Mouse (Mus musculus) forebrain, embryonic 11.5 days (tissue): Measurements from ENCODE around the gene Pafah1b3. TPM values are rescaled to one million over a fixed set of nuclear protein-coding genes. Genes with fewer than 3 reads are reported as not detected.
A peak's percentile ranks its signal among the peaks of the same experiment; 100 is the strongest.

ENCODE experiments used
- ATAC-seq: fragments of 200-750 bp; cut with Nextera tagmentation; replicated peaks from 2 replicates; pipeline ENCODE4 v1.8.0; 2017; ENCODE audit warnings: moderate TSS enrichment; ENCODE audit not compliant: low FRiP score
- DNase-seq: peaks from one replicate; pipeline ENCODE4 v3.0.0-alpha.2; 2017; ENCODE audit warnings: low spot score
- H3K27ac ChIP-seq: fragments of 300-500 bp; sonication (generic); 2 replicates; pipeline ENCODE4 v1.5.1; 2014; ENCODE audit warnings: low read depth, low read length
- H3K27me3 ChIP-seq: fragments of 300-500 bp; sonication (generic); 2 replicates; pipeline ENCODE4 v1.6.1; 2014; ENCODE audit warnings: mild to moderate bottlenecking, low read length, mixed read lengths; ENCODE audit not compliant: control insufficient read depth, insufficient read depth
- H3K36me3 ChIP-seq: fragments of 300-500 bp; sonication (generic); 2 replicates; pipeline ENCODE4 v1.6.1; 2014; ENCODE audit warnings: mild to moderate bottlenecking, low read length, moderate library complexity, mixed read lengths; ENCODE audit not compliant: control insufficient read depth, insufficient read depth
- H3K4me1 ChIP-seq: fragments of 300-500 bp; sonication (generic); replicated peaks from 2 replicates; pipeline ENCODE4 v1.6.1; 2014; ENCODE audit warnings: low read length, mixed read lengths; ENCODE audit not compliant: control insufficient read depth, insufficient read depth
- H3K4me2 ChIP-seq: fragments of 300-500 bp; sonication (generic); 2 replicates; pipeline ENCODE4 v1.6.1; 2014; ENCODE audit warnings: low read depth, mild to moderate bottlenecking, low read length, moderate library complexity, mixed read lengths; ENCODE audit not compliant: severe bottlenecking
- H3K4me3 ChIP-seq: fragments of 300-500 bp; sonication (generic); 2 replicates; pipeline ENCODE4 v1.5.1; 2014; ENCODE audit warnings: low read depth, low read length
- H3K9ac ChIP-seq: fragments of 300-500 bp; sonication (generic); 2 replicates; pipeline ENCODE4 v1.6.1; 2014; ENCODE audit warnings: low read length
- H3K9me3 ChIP-seq: fragments of 300-500 bp; sonication (generic); 2 replicates; pipeline ENCODE4 v1.6.1; 2016; ENCODE audit warnings: low read length, mixed read lengths; ENCODE audit not compliant: control insufficient read depth
- WGBS: fragments of 180-500 bp; shearing (Covaris S2); extraction: QIAGEN DNeasy Blood & Tissue Kit; methylation state at CpG from one replicate; pipeline ENCODE4 v1.1.7; 2014; 5-methylcytosine and 5-hydroxymethylcytosine counted together
- polyA plus RNA-seq: library from polyadenylated mRNA; unstranded; fragments of >200 nt; fragmentation: Nextera tagmentation; extraction: Ambion mirVana; gene quantifications from 2 replicates; pipeline ENCODE4 v1.2.1, GENCODE M21; 2014

Gene Pafah1b3
- polyA plus RNA-seq, 1 experiment from 2014 or later, result 298 TPM

GRCm38 (mm10) chr7:25274996-25275395, 22.8 kb downstream of the Pafah1b3 start:
- H3K9me3 ChIP-seq, result no peaks in the 10 kb centered on the region
- DNase-seq (peak; percentile 27), ATAC-seq (no peak)
- H3K4me1 ChIP-seq, result peaks cover 18% of the 10 kb centered on the region
- H3K4me3 ChIP-seq, result no peak overlapping the region
- H3K36me3 ChIP-seq, result no peaks in the 10 kb centered on the region; the same call in 1 of the 2 replicates
- no peak overlapping the region for H3K4me2 ChIP-seq
- 89% methylated on average over 3 of the region's 3 CpGs for WGBS
- H3K27me3 ChIP-seq, result no peaks in the 10 kb centered on the region
- peak overlapping the region; percentile 3; the same call in 1 of the 2 replicates for H3K9ac ChIP-seq
- no peak overlapping the region for H3K27ac ChIP-seq

DNA sequence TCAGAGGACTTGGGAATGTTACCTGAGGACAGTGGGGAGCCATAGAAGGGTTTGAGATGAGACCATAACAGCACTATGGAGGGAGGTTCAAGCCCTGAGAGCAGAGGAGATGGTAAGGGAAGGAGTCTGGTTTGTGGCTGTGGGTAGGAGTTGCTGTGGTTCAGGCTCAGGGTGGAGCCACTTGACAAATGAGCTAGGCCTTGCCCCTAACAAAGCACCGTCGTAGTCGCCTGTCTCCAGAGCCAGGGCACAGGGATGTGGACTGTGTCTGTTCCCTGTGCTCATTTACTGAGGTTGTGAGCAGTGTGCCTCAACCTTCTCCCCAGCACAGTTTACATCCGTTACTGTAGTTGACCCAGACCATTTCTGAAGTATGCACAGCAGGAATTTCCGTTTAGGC, 23.2 kb downstream of the Pafah1b3 start:
- H3K27ac ChIP-seq, result no peak overlapping the region
- ATAC-seq (no peak), DNase-seq (peak; percentile 44)
- no peak overlapping the region for H3K4me2 ChIP-seq
- H3K9ac ChIP-seq, result no peak overlapping the region; the same call in 1 of the 2 replicates
- no peaks in the 10 kb centered on the region for H3K27me3 ChIP-seq
- H3K36me3 ChIP-seq, result no peaks in the 10 kb centered on the region; the same call in 1 of the 2 replicates
- no peak overlapping the region for H3K4me3 ChIP-seq
- peaks cover 18% of the 10 kb centered on the region for H3K4me1 ChIP-seq
- WGBS, result 69% methylated on average over 5 of the region's 5 CpGs
- H3K9me3 ChIP-seq, result no peaks in the 10 kb centered on the region

GRCm38 (mm10) chr7:25273259-25274241, 24.2 kb downstream of the Pafah1b3 start:
- DNase-seq (peak; percentile 53), ATAC-seq (no peak)
- Histone ChIP-seq H3K27me3 (no peaks in the 10 kb centered on the region), H3K4me2 (no peak overlapping the region), H3K9ac (no peak overlapping the region; the same call in 1 of the 2 replicates), H3K4me1 (peaks cover 16% of the 10 kb centered on the region), H3K9me3 (no peaks in the 10 kb centered on the region), H3K27ac (no peak overlapping the region), H3K36me3 (no peaks in the 10 kb centered on the region; the same call in 1 of the 2 replicates), H3K4me3 (no peak overlapping the region)
- 93% methylated on average over 22 of the region's 22 CpGs for WGBS

DNA sequence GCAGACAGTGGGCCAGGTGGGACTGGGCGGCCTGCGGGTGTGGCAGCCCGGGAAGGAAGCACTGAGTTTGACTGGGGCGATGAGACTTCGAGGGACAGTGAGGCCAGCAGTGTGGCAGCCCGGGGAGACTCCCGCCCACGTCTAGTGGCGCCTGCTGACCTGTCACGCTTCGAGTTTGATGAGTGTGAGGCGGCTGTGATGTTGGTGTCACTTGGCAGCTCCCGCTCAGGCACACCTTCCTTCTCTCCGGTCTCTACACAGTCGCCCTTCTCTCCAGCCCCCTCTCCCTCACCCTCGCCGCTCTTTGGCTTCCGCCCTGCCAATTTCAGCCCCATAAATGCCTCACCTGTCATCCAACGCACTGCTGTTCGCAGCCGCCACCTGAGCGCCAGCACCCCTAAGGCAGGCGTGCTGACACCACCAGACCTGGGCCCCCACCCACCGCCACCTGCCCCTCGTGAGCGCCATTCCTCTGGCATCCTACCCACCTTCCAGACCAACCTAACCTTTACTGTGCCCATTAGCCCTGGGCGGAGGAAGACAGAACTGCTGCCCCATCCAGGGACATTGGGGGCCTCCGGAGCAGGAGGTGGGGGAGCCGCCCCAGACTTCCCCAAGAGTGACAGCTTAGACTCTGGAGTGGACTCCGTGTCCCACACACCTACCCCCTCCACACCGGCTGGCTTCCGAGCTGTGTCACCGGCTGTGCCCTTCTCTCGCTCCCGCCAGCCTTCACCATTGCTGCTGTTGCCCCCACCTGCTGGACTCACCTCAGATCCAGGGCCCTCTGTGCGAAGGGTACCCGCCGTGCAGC, 25.1 kb downstream of the Pafah1b3 start:
- Histone ChIP-seq H3K9ac (no peak overlapping the region), H3K27me3 (no peaks in the 10 kb centered on the region), H3K27ac (no peak overlapping the region), H3K36me3 (no peaks in the 10 kb centered on the region; the same call in 1 of the 2 replicates), H3K4me2 (no peak overlapping the region), H3K4me3 (no peak overlapping the region), H3K4me1 (peaks cover 12% of the 10 kb centered on the region; the same call in 1 of the 2 replicates), H3K9me3 (no peaks in the 10 kb centered on the region)
- DNase-seq (peak; percentile 47), ATAC-seq (no peak)
- 91% methylated on average over 37 of the region's 38 CpGs for WGBS

DNA sequence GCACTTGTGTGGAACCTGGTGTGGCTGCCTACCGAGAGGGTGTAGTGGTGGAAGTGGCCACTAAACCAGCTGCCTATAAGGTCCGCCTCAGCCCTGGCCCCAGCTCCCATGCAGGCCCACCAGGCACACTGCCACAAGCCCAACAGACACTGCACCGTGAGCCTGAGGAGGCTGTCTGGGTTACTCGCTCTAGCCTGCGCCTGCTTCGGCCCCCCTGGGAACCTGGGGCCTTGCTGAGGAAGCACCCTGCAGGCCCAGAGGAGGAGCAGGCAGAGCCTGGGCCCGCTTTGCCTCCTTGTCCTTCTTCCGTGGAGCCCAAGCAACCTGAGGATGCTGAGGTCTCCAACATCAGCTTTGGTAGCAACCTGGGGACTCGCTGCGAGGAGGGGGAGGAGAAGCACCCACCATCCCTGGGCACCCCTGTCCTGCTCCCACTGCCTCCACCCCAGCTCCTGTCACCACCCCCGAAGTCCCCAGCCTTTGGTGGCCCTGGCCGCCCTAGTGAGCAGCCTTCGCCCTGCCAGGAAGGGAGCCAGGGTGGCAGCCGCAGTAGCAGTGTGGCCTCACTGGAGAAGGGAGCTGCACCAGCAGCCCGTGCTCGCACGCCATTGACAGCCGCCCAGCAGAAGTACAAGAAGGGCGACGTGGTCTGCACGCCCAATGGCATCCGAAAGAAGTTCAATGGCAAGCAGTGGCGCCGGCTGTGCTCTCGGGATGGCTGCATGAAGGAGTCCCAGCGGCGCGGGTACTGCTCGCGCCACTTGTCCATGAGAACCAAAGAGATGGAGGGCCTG, 25.9 kb downstream of the Pafah1b3 start:
- WGBS, result 91% methylated on average over 30 of the region's 30 CpGs
- no peak overlapping the region for H3K4me2 ChIP-seq
- no peaks in the 10 kb centered on the region for H3K9me3 ChIP-seq
- H3K27ac ChIP-seq, result no peak overlapping the region
- H3K4me3 ChIP-seq, result no peak overlapping the region
- peaks cover 10% of the 10 kb centered on the region; the same call in 1 of the 2 replicates for H3K4me1 ChIP-seq
- ATAC-seq, result no peak
- H3K36me3 ChIP-seq, result no peaks in the 10 kb centered on the region; the same call in 1 of the 2 replicates
- no peaks in the 10 kb centered on the region for H3K27me3 ChIP-seq
- no peak overlapping the region for H3K9ac ChIP-seq
- peak; percentile 51 for DNase-seq

- H3K9ac ChIP-seq, result no peak overlapping the region
- H3K27me3 ChIP-seq, result no peaks in the 10 kb centered on the region
- H3K9me3 ChIP-seq, result no peaks in the 10 kb centered on the region
- ATAC-seq, result no peak
- peak; percentile 50 for DNase-seq
- 89% methylated on average over 35 of the region's 35 CpGs for WGBS
- H3K36me3 ChIP-seq, result no peaks in the 10 kb centered on the region; the same call in 1 of the 2 replicates
- peaks cover 12% of the 10 kb centered on the region; the same call in 1 of the 2 replicates for H3K4me1 ChIP-seq
- H3K27ac ChIP-seq, result no peak overlapping the region
- H3K4me2 ChIP-seq, result no peak overlapping the region
- no peak overlapping the region for H3K4me3 ChIP-seq
Observed at GRCm38 (mm10) chr7:25270652-25271633, 26.8 kb downstream of the Pafah1b3 start.

DNA sequence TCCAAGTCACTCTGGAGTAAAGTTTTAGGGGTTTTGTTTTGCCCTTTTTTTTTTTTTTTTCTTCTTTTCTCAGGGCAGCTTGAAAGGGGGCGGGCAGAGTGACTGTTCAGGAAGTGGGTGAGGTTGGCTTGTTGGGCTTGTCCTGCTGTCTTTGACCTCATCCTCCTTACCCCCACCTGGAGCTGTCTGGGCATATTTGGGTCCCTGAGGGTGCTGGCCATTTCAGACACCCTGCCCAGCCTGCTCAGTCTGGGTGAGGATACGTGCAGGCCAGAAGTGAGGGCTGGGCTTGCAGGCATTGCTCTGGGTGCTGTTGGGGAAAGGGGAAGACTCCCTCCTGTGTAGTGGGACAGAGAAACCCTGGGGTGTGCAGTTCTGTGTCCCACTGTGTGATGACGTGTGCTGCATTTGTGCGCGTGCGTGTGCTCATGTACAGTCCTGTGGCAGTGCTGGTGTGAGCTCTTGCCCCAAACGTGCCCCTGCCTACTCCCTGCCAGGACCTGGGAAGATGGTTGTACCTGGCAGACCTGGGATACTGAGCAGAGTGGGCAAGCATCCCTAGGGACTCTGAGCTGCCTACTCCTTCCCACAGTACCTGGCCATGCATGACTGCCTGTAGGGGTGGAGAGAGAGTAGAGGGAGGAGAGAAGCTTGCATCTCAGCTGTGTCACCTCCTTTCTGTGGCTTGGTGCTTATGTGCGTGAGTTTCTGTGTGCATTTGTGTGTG, 28.1 kb downstream of the Pafah1b3 start:
- no peaks in the 10 kb centered on the region for H3K27me3 ChIP-seq
- H3K27ac ChIP-seq, result no peak overlapping the region
- no peak overlapping the region; the same call in 1 of the 2 replicates for H3K4me2 ChIP-seq
- H3K4me3 ChIP-seq, result no peak overlapping the region
- 0 out of 2 replicates have a peak overlapping the region, but pooled peaks have one; percentile 7 for H3K9ac ChIP-seq
- peaks cover 9% of the 10 kb centered on the region; the same call in 1 of the 2 replicates for H3K4me1 ChIP-seq
- ATAC-seq, result no peak
- H3K9me3 ChIP-seq, result no peaks in the 10 kb centered on the region
- H3K36me3 ChIP-seq, result no peaks in the 10 kb centered on the region; the same call in 1 of the 2 replicates
- DNase-seq, result peak; percentile 40
- WGBS, result 85% methylated on average over 8 of the region's 8 CpGs
